Comparison of ENCODE assay signal across 13 mouse cellular contexts in genomic region chr1:120033469-120033854, GRCm38 (mm10). TPM values are rescaled to one million over a fixed set of nuclear protein-coding genes. Genes with fewer than 3 reads are reported as not detected.
"Had no signal": no experiment of that assay in that cellular context is flagged by ENCODE, and none has a peak within 500 bp of the region (broad histone marks: within the 10 kb centered on the region; RNA-seq: fewer than 3 reads in every experiment).

No protein-coding gene starts in this region.

- H3K4me1 ChIP-seq: intestine, embryonic 15.5 days; limb, embryonic 12.5 days; liver, embryonic 12.5 days; midbrain, embryonic 15.5 days; stomach, embryonic 15.5 days had no signal

- H3K27me3 ChIP-seq: intestine, embryonic 15.5 days; limb, embryonic 12.5 days; liver, embryonic 12.5 days; lung, embryonic 15.5 days; midbrain, embryonic 15.5 days; neural tube, embryonic 13.5 days; stomach, embryonic 15.5 days had no signal

- H3K36me3 ChIP-seq: intestine, embryonic 15.5 days; limb, embryonic 12.5 days; liver, embryonic 12.5 days; lung, embryonic 15.5 days; midbrain, embryonic 15.5 days; neural tube, embryonic 13.5 days; stomach, embryonic 15.5 days had no signal

- H3K9ac ChIP-seq: intestine, embryonic 15.5 days; limb, embryonic 12.5 days; liver, embryonic 12.5 days; lung, embryonic 15.5 days; midbrain, embryonic 15.5 days; neural tube, embryonic 13.5 days; stomach, embryonic 15.5 days had no signal

- H3K4me3 ChIP-seq: intestine, embryonic 15.5 days; layer of hippocampus, adult 2 months; limb, embryonic 12.5 days; liver, embryonic 12.5 days; lung, embryonic 15.5 days; midbrain, embryonic 15.5 days; neural tube, embryonic 13.5 days; stomach, embryonic 15.5 days had no signal

- H3K4me2 ChIP-seq: intestine, embryonic 15.5 days; limb, embryonic 12.5 days; liver, embryonic 12.5 days; lung, embryonic 15.5 days; midbrain, embryonic 11.5 days; midbrain, embryonic 15.5 days; neural tube, embryonic 13.5 days; stomach, embryonic 15.5 days had no signal

- H3K27ac ChIP-seq: intestine, embryonic 15.5 days; layer of hippocampus, adult 2 months; limb, embryonic 12.5 days; liver, embryonic 12.5 days; lung, embryonic 15.5 days; macrophage; midbrain, embryonic 15.5 days; neural tube, embryonic 13.5 days; stomach, embryonic 15.5 days had no signal

- H3K9me3 ChIP-seq: intestine, embryonic 15.5 days; limb, embryonic 12.5 days; liver, embryonic 12.5 days; lung, embryonic 15.5 days; megakaryocyte, embryonic 14.5 days; midbrain, embryonic 15.5 days; neural tube, embryonic 13.5 days; stomach, embryonic 15.5 days had no signal

RNA-seq across cellular contexts. Expression of gene Sctr, which starts 26.8 kb away (rescaled TPM):
- polyA plus RNA-seq: limb, embryonic 12.5 days; liver, embryonic 12.5 days; liver, embryonic 16.5 days; macrophage had no signal

RNA-seq across cellular contexts. Expression of gene Cfap221, which starts 36.4 kb away (rescaled TPM):
- polyA plus RNA-seq: intestine, embryonic 15.5 days; liver, embryonic 12.5 days; liver, embryonic 16.5 days; macrophage; spleen, adult 2 months had no signal
